Mouse (Mus musculus) intestine, postnatal 0 days (tissue): ENCODE results near the gene Arg1. TPM values are rescaled to one million over a fixed set of nuclear protein-coding genes. Genes with fewer than 3 reads are reported as not detected.

Experiments used
- ATAC-seq: fragments of 200-750 bp; cut with Nextera tagmentation; 2 replicates; pipeline ENCODE4 v1.8.0; 2017; ENCODE audit warnings: mild to moderate bottlenecking, moderate TSS enrichment, moderate library complexity
- H3K27ac ChIP-seq: fragments of 300-500 bp; sonication (generic); 2 replicates; pipeline ENCODE4 v1.5.1; 2014; ENCODE audit warnings: mild to moderate bottlenecking, low read depth, low read length, moderate library complexity
- H3K27me3 ChIP-seq: fragments of 300-500 bp; sonication (generic); replicated peaks from 2 replicates; pipeline ENCODE4 v1.6.1; 2014; ENCODE audit warnings: low read length, mixed read lengths; ENCODE audit not compliant: control insufficient read depth, insufficient read depth
- H3K36me3 ChIP-seq: fragments of 300-500 bp; sonication (generic); 2 replicates; pipeline ENCODE4 v1.6.1; 2014; ENCODE audit warnings: mild to moderate bottlenecking, moderate library complexity; ENCODE audit not compliant: control insufficient read depth, insufficient read depth
- H3K4me1 ChIP-seq: fragments of 300-500 bp; sonication (generic); replicated peaks from 2 replicates; pipeline ENCODE4 v1.6.1; 2014; ENCODE audit warnings: antibody characterized with exemption, low read length, mixed read lengths; ENCODE audit not compliant: control insufficient read depth, insufficient read depth
- H3K4me2 ChIP-seq: fragments of 300-500 bp; sonication (generic); replicated peaks from 2 replicates; pipeline ENCODE4 v1.6.1; 2014; ENCODE audit warnings: low read depth, mild to moderate bottlenecking, moderate library complexity
- H3K4me3 ChIP-seq: fragments of 300-500 bp; sonication (generic); 2 replicates; pipeline ENCODE4 v1.5.1; 2014; ENCODE audit warnings: low read depth, low read length
- H3K9ac ChIP-seq: fragments of 300-500 bp; sonication (generic); 2 replicates; pipeline ENCODE4 v1.6.1; 2014; ENCODE audit warnings: mild to moderate bottlenecking, low read depth, low read length
- H3K9me3 ChIP-seq: fragments of 300-500 bp; sonication (generic); 2 replicates; pipeline ENCODE4 v1.6.1; 2016; ENCODE audit warnings: mixed run types; ENCODE audit not compliant: control insufficient read depth
- CTCF ChIP-seq: sonication (generic); IDR thresholded peaks from 2 replicates; pipeline ENCODE4 v1.5.1; 2016; ENCODE audit warnings: low read depth, mild to moderate bottlenecking, control low read depth, antibody characterized with exemption, moderate library complexity
- WGBS: fragments of 180-500 bp; shearing (Covaris S2); extraction: QIAGEN DNeasy Blood & Tissue Kit; methylation state at CpG from one replicate; pipeline ENCODE4 v1.1.7; 2014; 5-methylcytosine and 5-hydroxymethylcytosine counted together
- microRNA-seq: library from miRNA; unstranded; fragments of <30 nt; microRNA quantifications from one replicate; pipeline ENCODE4, GENCODE M21; 2016
- polyA plus RNA-seq: library from polyadenylated mRNA; unstranded; fragments of >200 nt; fragmentation: Nextera tagmentation; extraction: Ambion mirVana; gene quantifications from 2 replicates; pipeline ENCODE4 v1.2.1, GENCODE M21; 2015

Gene Arg1
- polyA plus RNA-seq, 1 experiment from 2014 or later = 1.7 TPM

GRCm38 (mm10) chr10:24886008-24886407 lies 41.3 kb downstream of the Arg1 start:
- H3K27me3 ChIP-seq = no peaks in the 10 kb centered on the region
- H3K36me3 ChIP-seq = peaks cover 67% of the 10 kb centered on the region
- WGBS = 77% methylated on average over 9 of the region's 9 CpGs
- H3K27ac ChIP-seq = no peak overlapping the region
- no peak for ATAC-seq
- H3K4me3 ChIP-seq = no peak overlapping the region
- H3K9me3 ChIP-seq = no peaks in the 10 kb centered on the region
- peak; percentile 68 for TF ChIP-seq CTCF
- no peaks in the 10 kb centered on the region for H3K4me1 ChIP-seq
- no peak overlapping the region for H3K4me2 ChIP-seq
- H3K9ac ChIP-seq = no peak overlapping the region

GRCm38 (mm10) chr10:24873624-24874023 lies 53.7 kb downstream of the Arg1 start:
- ATAC-seq = no peak
- Histone ChIP-seq H3K27me3 (no peaks in the 10 kb centered on the region), H3K36me3 (peaks cover 59% of the 10 kb centered on the region), H3K9me3 (no peaks in the 10 kb centered on the region), H3K4me3 (no peak overlapping the region), H3K27ac (no peak overlapping the region), H3K4me2 (no peak overlapping the region), H3K4me1 (no peaks in the 10 kb centered on the region), H3K9ac (no peak overlapping the region)
- peak; percentile 55 for TF ChIP-seq CTCF
- 77% methylated on average over 4 of the region's 4 CpGs for WGBS

GRCm38 (mm10) chr10:24869760-24870290 lies 57.5 kb downstream of the Arg1 start, which contains the start of gene Med23:
Gene Med23, plus strand, starts transcription at chr10:24869986.
- under 1% methylated on average over 36 of the region's 36 CpGs for WGBS

More at GRCm38 (mm10) chr10:24869760-24870290, 57.5 kb downstream of the Arg1 start, which contains the start of gene Med23:
- Histone ChIP-seq H3K36me3 (peaks cover 25% of the 10 kb centered on the region; the same call in 1 of the 2 replicates), H3K9ac (peak within 1 kb of the TSS; percentile 89), H3K9me3 (no peaks in the 10 kb centered on the region), H3K4me1 (no peaks in the 10 kb centered on the region), H3K27ac (no peak within 1 kb of the TSS), H3K27me3 (no peaks in the 10 kb centered on the region), H3K4me2 (peak within 1 kb of the TSS; percentile 66), H3K4me3 (peak within 1 kb of the TSS; percentile 91)
- ATAC-seq = peak; percentile 99
- TF ChIP-seq CTCF = peak; percentile 98

Small RNA genes within 50 kb of the gene (microRNA-seq; reads per million reads assigned to microRNA genes)
- not detected for gene Mir6905

Other genes with a start within 250 kb of the Arg1 start
- 14.1 and 14.7 TPM in 2 replicates for gene Enpp1, start 215.3 kb downstream of the Arg1 start, polyA plus RNA-seq
- gene Enpp3, start 84.7 kb downstream of the Arg1 start, polyA plus RNA-seq = 151 and 152 TPM in 2 replicates
- 5.7 and 5.8 TPM in 2 replicates for gene Med23, start 57.5 kb downstream of the Arg1 start, polyA plus RNA-seq